19 mouse cellular contexts compared by ENCODE assay signal in the genomic region with DNA sequence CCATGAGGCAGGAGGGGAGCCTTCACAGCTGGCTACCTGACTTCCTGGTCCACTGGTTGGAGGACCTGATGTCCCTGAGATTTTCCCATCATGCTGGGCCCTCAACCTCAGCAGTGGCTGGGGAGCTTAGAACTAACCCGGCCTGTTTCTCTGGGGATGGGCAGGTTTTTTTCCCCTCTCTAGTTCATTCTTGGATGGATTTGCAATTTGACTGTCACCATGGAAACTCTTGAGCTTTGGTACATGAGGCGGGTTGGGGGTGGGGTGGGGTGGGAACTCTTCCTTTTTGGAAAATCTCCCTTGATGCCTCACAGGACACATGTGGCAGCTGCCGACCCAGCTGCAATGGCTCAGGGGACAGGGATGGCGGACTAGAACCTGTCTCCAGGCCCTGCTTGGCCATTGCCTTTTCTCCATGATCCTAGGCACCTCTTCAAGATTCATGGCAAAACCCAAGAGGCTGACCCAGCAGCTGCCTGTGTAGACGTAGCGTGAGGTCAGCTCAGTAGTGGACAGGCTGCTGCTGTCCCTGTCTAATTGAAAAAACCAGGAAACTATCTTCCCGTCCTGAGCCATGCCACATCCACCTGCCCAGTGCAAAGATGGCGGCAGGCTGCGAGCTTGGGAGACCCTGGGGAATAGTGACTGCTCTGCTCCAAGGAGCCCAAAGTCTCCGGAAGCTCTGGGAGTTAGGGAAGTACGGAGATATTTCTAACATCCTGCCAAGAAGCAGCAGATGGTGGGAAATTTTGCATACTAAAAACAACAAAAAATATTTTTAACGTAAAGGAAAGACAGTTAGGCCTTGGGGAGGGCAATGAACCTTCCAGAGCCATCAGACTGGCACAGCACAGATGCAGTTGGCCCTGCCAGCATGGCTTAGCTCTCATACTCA. TPM values are rescaled to one million over a fixed set of nuclear protein-coding genes. Genes with fewer than 3 reads are reported as not detected.
A peak's percentile ranks its signal among the peaks of the same experiment; 100 is the strongest.
DNase-seq lines count a peak whose midpoint lies in the region; ATAC-seq lines count a peak whose summit lies in the region.
"Had no signal": no experiment of that assay in that cellular context is flagged by ENCODE, and none has a peak within 500 bp of the region (broad histone marks: within the 10 kb centered on the region; RNA-seq: fewer than 3 reads in every experiment).

No protein-coding gene starts in this region.

- no peak overlapping the region for H3K4me2 ChIP-seq in forebrain, embryonic 16.5 days (ENCODE audit: low read length)
- H3K4me2 ChIP-seq in intestine, embryonic 15.5 days (replicated peaks), result no peak overlapping the region
- H3K4me2 ChIP-seq: heart, embryonic 13.5 days; limb, embryonic 12.5 days; liver, embryonic 11.5 days had no signal

- H3K4me3 ChIP-seq in forebrain, embryonic 10.5 days, result no peak overlapping the region
- no peak overlapping the region for H3K4me3 ChIP-seq in forebrain, embryonic 16.5 days (replicated peaks; ENCODE audit: low read length)
- no peak overlapping the region for H3K4me3 ChIP-seq in intestine, embryonic 15.5 days (replicated peaks)
- H3K4me3 ChIP-seq: heart, embryonic 13.5 days; limb, embryonic 12.5 days had no signal

- peaks cover 50% of the 10 kb centered on the region for H3K4me1 ChIP-seq in forebrain, embryonic 10.5 days
- peaks cover 14% of the 10 kb centered on the region for H3K4me1 ChIP-seq in forebrain, embryonic 16.5 days (replicated peaks; ENCODE audit: control insufficient read depth, insufficient read depth, low read length)
- H3K4me1 ChIP-seq in intestine, embryonic 15.5 days (replicated peaks), result 0 out of 2 replicates have a peak, but pooled peaks cover 2% of the 10 kb centered on the region

- H3K9ac ChIP-seq in forebrain, embryonic 16.5 days (replicated peaks; ENCODE audit: low read depth, low read length), result no peak overlapping the region
- no peak overlapping the region for H3K9ac ChIP-seq in intestine, embryonic 15.5 days
- H3K9ac ChIP-seq: heart, embryonic 13.5 days; limb, embryonic 12.5 days; liver, postnatal 0 days had no signal

- 85% methylated on average over 12 of the region's 12 CpGs for WGBS in forebrain, embryonic 10.5 days
- WGBS in forebrain, embryonic 16.5 days, result 72% methylated on average over 12 of the region's 12 CpGs
- 77% methylated on average over 12 of the region's 12 CpGs for WGBS in intestine, embryonic 15.5 days

- H3K9me3 ChIP-seq in forebrain, embryonic 10.5 days, result no peaks in the 10 kb centered on the region
- no peaks in the 10 kb centered on the region for H3K9me3 ChIP-seq in forebrain, embryonic 16.5 days (ENCODE audit: control insufficient read depth, low read length)
- no peaks in the 10 kb centered on the region for H3K9me3 ChIP-seq in intestine, embryonic 15.5 days
- H3K9me3 ChIP-seq: heart, embryonic 13.5 days; limb, embryonic 12.5 days had no signal

- no peaks in the 10 kb centered on the region for H3K36me3 ChIP-seq in forebrain, embryonic 10.5 days (replicated peaks)
- no peaks in the 10 kb centered on the region for H3K36me3 ChIP-seq in forebrain, embryonic 16.5 days (ENCODE audit: control insufficient read depth, insufficient read depth)
- no peaks in the 10 kb centered on the region for H3K36me3 ChIP-seq in intestine, embryonic 15.5 days
- H3K36me3 ChIP-seq: heart, embryonic 13.5 days; limb, embryonic 12.5 days had no signal

- H3K27me3 ChIP-seq in forebrain, embryonic 10.5 days (ENCODE audit: poor library complexity, severe bottlenecking), result no peaks in the 10 kb centered on the region; the same call in 1 of the 2 replicates
- H3K27me3 ChIP-seq in forebrain, embryonic 16.5 days (replicated peaks; ENCODE audit: control insufficient read depth, insufficient read depth, low read length), result no peaks in the 10 kb centered on the region
- H3K27me3 ChIP-seq in intestine, embryonic 15.5 days (replicated peaks), result no peaks in the 10 kb centered on the region
- H3K27me3 ChIP-seq: heart, embryonic 13.5 days had no signal

- ATAC-seq in forebrain, embryonic 16.5 days, result no peak
- ATAC-seq in intestine, embryonic 15.5 days, result no peak
- ATAC-seq: liver, postnatal 0 days; lung, postnatal 0 days had no signal

- no peak for DNase-seq in forebrain, embryonic 10.5 days (ENCODE audit: extremely low spot score, low spot score)
- peak; percentile 7 to 9 for DNase-seq in heart, adult 9 months (ENCODE audit: low spot score in 2 of 2)
- no peak for DNase-seq in heart, postnatal 4 days
- DNase-seq in layer of hippocampus, adult 9-11 months, result peak; percentile 32
- DNase-seq in layer of hippocampus, postnatal 36 days, result no peak
- DNase-seq in brain, adult 2 months (ENCODE audit: low read depth, low spot score), result peak; percentile 49
- DNase-seq: adrenal gland, postnatal 14 days; cerebellum, adult 9-10 months; kidney, adult 18-20 months; kidney, postnatal 4 days; liver, postnatal 0 days had no signal

- H3K27ac ChIP-seq in forebrain, embryonic 10.5 days, result 0 out of 2 replicates have a peak overlapping the region, but pooled peaks have one; percentile 20
- no peak overlapping the region for H3K27ac ChIP-seq in forebrain, embryonic 16.5 days (ENCODE audit: low read length)
- H3K27ac ChIP-seq in intestine, embryonic 15.5 days, result no peak overlapping the region
- H3K27ac ChIP-seq: heart, embryonic 13.5 days; limb, embryonic 12.5 days; macrophage had no signal

RNA-seq across cellular contexts. Expression of gene Doc2b, which starts 43.9 kb away (rescaled TPM):
- polyA plus RNA-seq in forebrain, embryonic 10.5 days (2016; fragmentation: Nextera tagmentation; extraction: Ambion mirVana), result 0.10 and 0.17 TPM in 2 replicates
- 2.3 and 3.0 TPM in 2 replicates for polyA plus RNA-seq in forebrain, embryonic 16.5 days (2015; fragmentation: Nextera tagmentation; extraction: Ambion mirVana)
- total RNA-seq in heart, postnatal 4 days (2021), result under 1 TPM; 0.33 to 0.47 TPM
- total RNA-seq in layer of hippocampus, postnatal 36 days (2021), result 100 to 1,000 TPM; 100 to 102 TPM
- polyA plus RNA-seq in intestine, embryonic 15.5 days (2015; fragmentation: Nextera tagmentation; extraction: Ambion mirVana), result 1.1 and 1.4 TPM in 2 replicates
- total RNA-seq: hematopoietic stem cell, adult 5-6 weeks had no signal
- polyA plus RNA-seq: liver, postnatal 0 days; macrophage had no signal

Comparison
In these comparisons a context has a peak if more than half of its experiments do, and no peak if none do; other contexts are left out.
1. DNase-seq: peak in heart, adult 9 months (2 of 2), layer of hippocampus, adult 9-11 months (single experiment) and brain, adult 2 months (single experiment); none in forebrain, embryonic 10.5 days (single experiment), heart, postnatal 4 days (single experiment) and layer of hippocampus, postnatal 36 days (0 of 2).